ENCODE assay signal across 28 mouse cellular contexts in the genomic region with DNA sequence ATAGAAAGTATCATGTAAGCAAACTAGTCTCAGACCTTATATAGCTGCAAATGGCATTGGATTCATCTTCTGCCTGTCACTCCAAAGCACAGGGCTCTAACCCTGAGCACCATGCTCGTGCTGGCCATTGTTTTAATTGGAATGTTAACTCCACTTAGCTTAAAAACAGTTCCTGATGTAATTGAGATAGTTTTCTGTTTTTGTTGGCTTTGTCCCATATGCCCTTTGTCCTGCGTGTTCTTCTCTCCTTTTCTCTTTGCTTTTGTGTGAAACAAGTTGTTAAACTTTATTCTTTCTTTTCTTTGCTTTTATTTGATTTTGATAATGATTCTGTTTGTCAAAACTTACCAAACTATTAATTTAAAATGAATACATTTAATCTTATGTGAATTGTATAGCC. TPM values are rescaled to one million over a fixed set of nuclear protein-coding genes. Genes with fewer than 3 reads are reported as not detected.
"Had no signal": no experiment of that assay in that cellular context is flagged by ENCODE, and none has a peak within 500 bp of the region (broad histone marks: within the 10 kb centered on the region; RNA-seq: fewer than 3 reads in every experiment).

No protein-coding gene starts in this region.

- ATAC-seq: forebrain, embryonic 16.5 days; hindbrain, embryonic 16.5 days; inflammation-experienced regulatory T-cells, adult 6 months; intestine, embryonic 15.5 days; intestine, postnatal 0 days; liver, embryonic 12.5 days had no signal

- H3K27ac ChIP-seq: gastrocnemius, adult 2 months; heart, embryonic 10.5 days; hindbrain, embryonic 10.5 days; hindbrain, embryonic 12.5 days; hindbrain, embryonic 14.5 days; intestine, embryonic 15.5 days; kidney, embryonic 15.5 days; layer of hippocampus, adult 2 months; left cerebral cortex, adult 2 months; limb, embryonic 10.5 days; limb, embryonic 12.5 days; liver, embryonic 12.5 days; liver, embryonic 14.5 days had no signal

- H3K4me2 ChIP-seq: heart, embryonic 12.5 days; hindbrain, embryonic 12.5 days; hindbrain, embryonic 14.5 days; intestine, embryonic 15.5 days; kidney, embryonic 15.5 days; limb, embryonic 12.5 days; liver, embryonic 12.5 days had no signal

- H3K4me3 ChIP-seq: gastrocnemius, adult 2 months; heart, embryonic 10.5 days; heart, embryonic 12.5 days; hindbrain, embryonic 10.5 days; hindbrain, embryonic 12.5 days; intestine, embryonic 15.5 days; kidney, embryonic 15.5 days; layer of hippocampus, adult 2 months; left cerebral cortex, adult 2 months; limb, embryonic 10.5 days; limb, embryonic 12.5 days; liver, embryonic 12.5 days had no signal

- H3K9me3 ChIP-seq: heart, embryonic 10.5 days; heart, embryonic 12.5 days; hindbrain, embryonic 10.5 days; hindbrain, embryonic 12.5 days; intestine, embryonic 15.5 days; kidney, embryonic 15.5 days; limb, embryonic 10.5 days; limb, embryonic 12.5 days; liver, embryonic 12.5 days had no signal

- H3K9ac ChIP-seq: heart, embryonic 12.5 days; hindbrain, embryonic 12.5 days; hindbrain, embryonic 14.5 days; intestine, embryonic 15.5 days; kidney, embryonic 15.5 days; limb, embryonic 12.5 days; liver, embryonic 12.5 days; liver, embryonic 14.5 days had no signal

- H3K27me3 ChIP-seq: heart, embryonic 12.5 days; hindbrain, embryonic 12.5 days; intestine, embryonic 15.5 days; kidney, embryonic 15.5 days; limb, embryonic 12.5 days; liver, embryonic 12.5 days had no signal

- DNase-seq: gastrocnemius, adult 2 months; gastrocnemius, postnatal 10 days; gastrocnemius, postnatal 25 days; heart, adult 18-20 months; heart, postnatal 10 days; heart, postnatal 4 days; liver had no signal

- H3K36me3 ChIP-seq: heart, embryonic 10.5 days; heart, embryonic 12.5 days; hindbrain, embryonic 10.5 days; hindbrain, embryonic 12.5 days; intestine, embryonic 15.5 days; kidney, embryonic 15.5 days; limb, embryonic 10.5 days; limb, embryonic 12.5 days; liver, embryonic 12.5 days had no signal

- H3K4me1 ChIP-seq: heart, embryonic 10.5 days; heart, embryonic 12.5 days; hindbrain, embryonic 10.5 days; hindbrain, embryonic 12.5 days; intestine, embryonic 15.5 days; kidney, embryonic 15.5 days; limb, embryonic 10.5 days; limb, embryonic 12.5 days; liver, embryonic 12.5 days had no signal

RNA-seq across cellular contexts. Expression of a gene that starts 53.7 kb away (rescaled TPM):
- total RNA-seq: gastrocnemius, adult 2 months; gastrocnemius, postnatal 10 days; gastrocnemius, postnatal 25 days; gastrocnemius, postnatal 4 days; granulocyte monocyte progenitor cell, adult 5-6 weeks; heart, adult 18-20 months; heart, adult 8-10 months; heart, postnatal 10 days; heart, postnatal 25 days had no signal
- polyA plus RNA-seq: limb, embryonic 10.5 days; liver, embryonic 12.5 days had no signal
